Mouse (Mus musculus): Measurements from ENCODE around the gene Insl3. TPM values are rescaled to one million over a fixed set of nuclear protein-coding genes. Genes with fewer than 3 reads are reported as not detected.
A peak's percentile ranks its signal among the peaks of the same experiment; 100 is the strongest.

The Insl3 gene
- polyA plus RNA-seq (2012; ENCODE audit: insufficient read depth, insufficient read length, missing spikeins) = 5.0 and 5.1 TPM in 2 replicates

GRCm38 (mm10) chr8:71689028-71689427 lies at the start of gene Insl3:
Gene Insl3 (plus strand): TSS chr8:71689214.
- H3K4me3 ChIP-seq (ENCODE audit: insufficient read depth, low read length) = no peak within 1 kb of the TSS
- TF ChIP-seq POLR2A (IDR thresholded peaks at IDR 0.05; ENCODE audit: borderline replicate concordance, low read depth, low read length) = no peak
- TF ChIP-seq CTCF (IDR thresholded peaks at IDR 0.05; ENCODE audit: low read depth, low read length) = no peak
- no peaks in the 10 kb centered on the region; the same call in 1 of the 2 replicates for H3K4me1 ChIP-seq (ENCODE audit: control insufficient read depth, insufficient read depth, low read length)
- no peak within 1 kb of the TSS for H3K27ac ChIP-seq (ENCODE audit: insufficient read depth, low read depth, low read length)

GRCm38 (mm10) chr8:71639318-71639717 lies 49.7 kb upstream of the Insl3 start:
- Histone ChIP-seq H3K27ac (ENCODE audit: insufficient read depth, low read depth, low read length) (no peak overlapping the region), H3K4me1 (ENCODE audit: control insufficient read depth, insufficient read depth, low read length) (peaks cover 6% of the 10 kb centered on the region; the same call in 1 of the 2 replicates), H3K4me3 (ENCODE audit: insufficient read depth, low read length) (no peak overlapping the region)
- TF ChIP-seq POLR2A (IDR thresholded peaks at IDR 0.05; ENCODE audit: borderline replicate concordance, low read depth, low read length) (no peak), CTCF (IDR thresholded peaks at IDR 0.05; ENCODE audit: low read depth, low read length) (no peak)

- TF ChIP-seq POLR2A (IDR thresholded peaks at IDR 0.05; ENCODE audit: borderline replicate concordance, low read depth, low read length) (no peak), CTCF (IDR thresholded peaks at IDR 0.05; ENCODE audit: low read depth, low read length) (no peak)
- peaks cover 3% of the 10 kb centered on the region for H3K4me1 ChIP-seq (ENCODE audit: control insufficient read depth, insufficient read depth, low read length)
- no peak overlapping the region for H3K27ac ChIP-seq (ENCODE audit: insufficient read depth, low read depth, low read length)
- H3K4me3 ChIP-seq (ENCODE audit: insufficient read depth, low read length) = no peak overlapping the region
Measured at GRCm38 (mm10) chr8:71645510-71645909, 43.5 kb upstream of the Insl3 start.

DNA sequence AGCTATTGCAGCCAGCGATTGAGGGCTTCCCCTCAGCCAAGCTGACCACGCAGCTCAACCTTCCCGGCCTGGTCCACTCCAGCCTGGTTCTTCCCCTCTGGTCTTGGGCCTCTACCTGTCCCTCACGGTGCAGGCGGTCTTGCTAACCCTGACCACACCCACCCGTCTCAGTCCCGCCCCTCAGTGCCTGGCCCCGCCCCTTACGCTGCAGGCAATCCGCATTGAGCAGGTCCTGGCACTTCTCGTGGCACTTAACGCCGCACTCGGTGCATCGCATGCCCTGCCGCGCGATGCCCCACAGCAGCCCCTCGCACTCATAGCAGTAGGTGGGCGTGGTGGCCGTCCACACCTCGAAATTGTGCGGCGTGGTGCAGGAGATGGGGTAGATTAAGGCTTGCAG lies 34.4 kb upstream of the Insl3 start:
- Histone ChIP-seq H3K4me1 (ENCODE audit: control insufficient read depth, insufficient read depth, low read length) (no peaks in the 10 kb centered on the region), H3K4me3 (ENCODE audit: insufficient read depth, low read length) (no peak overlapping the region), H3K27ac (ENCODE audit: insufficient read depth, low read depth, low read length) (no peak overlapping the region)
- TF ChIP-seq POLR2A (IDR thresholded peaks at IDR 0.05; ENCODE audit: borderline replicate concordance, low read depth, low read length) (no peak), CTCF (IDR thresholded peaks at IDR 0.05; ENCODE audit: low read depth, low read length) (no peak)

DNA sequence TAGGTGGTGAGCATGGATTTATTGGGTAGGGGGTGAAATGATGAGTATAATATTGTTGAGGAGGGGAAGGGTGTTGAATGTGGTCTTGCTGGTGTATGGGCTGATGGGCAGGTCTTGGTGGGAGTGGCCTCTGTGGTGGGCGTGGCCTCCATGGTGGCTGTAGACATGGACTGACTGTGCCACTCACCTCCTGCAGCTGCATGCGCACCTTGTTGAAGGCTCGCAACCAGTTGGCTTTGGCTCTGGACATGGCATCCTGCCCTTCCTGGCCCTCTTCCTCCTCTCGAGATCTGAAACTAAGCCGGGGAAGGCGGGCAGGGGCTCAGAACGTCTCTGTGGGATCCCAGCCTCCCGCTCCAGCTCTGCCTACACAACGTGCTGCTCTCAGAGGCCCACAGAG lies 31.2 kb upstream of the Insl3 start:
- Histone ChIP-seq H3K4me3 (ENCODE audit: insufficient read depth, low read length) (no peak overlapping the region), H3K4me1 (ENCODE audit: control insufficient read depth, insufficient read depth, low read length) (no peaks in the 10 kb centered on the region), H3K27ac (ENCODE audit: insufficient read depth, low read depth, low read length) (no peak overlapping the region)
- TF ChIP-seq POLR2A (IDR thresholded peaks at IDR 0.05; ENCODE audit: borderline replicate concordance, low read depth, low read length) (no peak), CTCF (IDR thresholded peaks at IDR 0.05; ENCODE audit: low read depth, low read length) (no peak)

- TF ChIP-seq CTCF (IDR thresholded peaks at IDR 0.05; ENCODE audit: low read depth, low read length) = no peak
- TF ChIP-seq POLR2A (IDR thresholded peaks at IDR 0.05; ENCODE audit: borderline replicate concordance, low read depth, low read length) = no peak
- no peak overlapping the region for H3K4me3 ChIP-seq (ENCODE audit: insufficient read depth, low read length)
- no peaks in the 10 kb centered on the region for H3K4me1 ChIP-seq (ENCODE audit: control insufficient read depth, insufficient read depth, low read length)
- no peak overlapping the region for H3K27ac ChIP-seq (ENCODE audit: insufficient read depth, low read depth, low read length)
Measured at GRCm38 (mm10) chr8:71658515-71659049, 30.4 kb upstream of the Insl3 start.

DNA sequence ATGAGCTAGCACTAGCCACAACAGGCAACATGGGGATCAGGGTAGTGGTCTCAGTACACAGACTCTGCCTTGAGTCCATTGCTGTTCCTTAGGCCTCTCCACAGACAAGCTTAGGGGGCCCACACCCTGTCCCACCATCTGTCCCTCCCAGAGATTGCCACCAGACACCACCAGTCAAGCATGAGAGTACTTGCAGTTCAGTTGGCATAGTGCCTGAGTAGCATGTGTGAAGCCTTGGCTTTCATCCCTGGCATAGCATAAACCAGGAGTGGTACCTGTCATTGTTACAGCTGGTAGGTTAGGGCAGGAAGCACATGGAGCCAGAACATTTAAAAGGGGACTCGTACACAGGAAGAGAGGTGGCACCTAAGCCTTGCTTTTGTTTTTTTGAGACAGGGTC lies 29.3 kb upstream of the Insl3 start:
- no peaks in the 10 kb centered on the region for H3K4me1 ChIP-seq (ENCODE audit: control insufficient read depth, insufficient read depth, low read length)

DNA sequence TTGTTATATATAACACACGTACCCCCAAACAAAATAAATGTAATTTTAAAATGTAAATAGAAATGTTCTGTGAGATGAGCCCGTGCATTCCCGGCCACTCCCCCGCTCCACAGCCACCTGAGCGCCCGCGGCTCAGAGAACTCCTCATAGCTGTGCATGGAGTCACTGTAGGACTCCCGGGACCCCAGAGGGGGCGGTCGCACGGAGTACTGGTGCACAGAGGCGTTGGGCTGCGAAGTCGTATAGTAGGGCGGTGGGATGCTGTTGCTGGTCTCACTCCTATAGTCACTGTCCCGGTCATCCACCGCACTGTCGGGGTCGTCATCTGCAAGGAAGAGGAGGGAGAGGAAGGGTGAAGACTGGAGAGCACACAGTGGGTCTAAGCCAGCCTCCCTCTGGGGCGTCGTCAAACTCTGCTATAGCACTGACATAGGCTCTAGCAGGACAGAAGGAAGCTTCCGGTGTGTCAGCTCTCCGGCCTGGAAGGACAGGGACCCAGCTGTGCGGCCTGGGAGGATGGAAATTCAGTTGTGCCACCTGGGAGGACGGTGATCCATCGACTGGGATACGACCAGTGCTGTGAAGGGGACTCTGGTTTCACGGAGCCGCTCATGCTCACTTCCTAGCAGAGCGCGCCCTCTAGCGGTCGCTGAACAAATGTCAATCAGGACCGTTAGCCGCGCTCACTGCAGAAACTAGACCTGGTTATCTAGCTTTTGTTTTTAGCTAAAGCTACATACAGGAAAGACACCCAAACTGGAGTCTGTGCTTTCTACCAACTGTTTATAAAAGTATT lies 28.5 kb upstream of the Insl3 start:
- no peaks in the 10 kb centered on the region for H3K4me1 ChIP-seq (ENCODE audit: control insufficient read depth, insufficient read depth, low read length)
- no peak for TF ChIP-seq POLR2A (IDR thresholded peaks at IDR 0.05; ENCODE audit: borderline replicate concordance, low read depth, low read length)
- TF ChIP-seq CTCF (IDR thresholded peaks at IDR 0.05; ENCODE audit: low read depth, low read length) = peak; percentile 84
- H3K4me3 ChIP-seq (ENCODE audit: insufficient read depth, low read length) = no peak overlapping the region
- H3K27ac ChIP-seq (ENCODE audit: insufficient read depth, low read depth, low read length) = no peak overlapping the region

More for the DNA sequence above, 29.3 kb upstream of the Insl3 start:
- TF ChIP-seq POLR2A (IDR thresholded peaks at IDR 0.05; ENCODE audit: borderline replicate concordance, low read depth, low read length) = no peak
- no peak for TF ChIP-seq CTCF (IDR thresholded peaks at IDR 0.05; ENCODE audit: low read depth, low read length)
- Histone ChIP-seq H3K4me3 (ENCODE audit: insufficient read depth, low read length) (no peak overlapping the region), H3K27ac (ENCODE audit: insufficient read depth, low read depth, low read length) (no peak overlapping the region)

- no peak for TF ChIP-seq CTCF (IDR thresholded peaks at IDR 0.05; ENCODE audit: low read depth, low read length)
- TF ChIP-seq POLR2A (IDR thresholded peaks at IDR 0.05; ENCODE audit: borderline replicate concordance, low read depth, low read length) = no peak
- H3K27ac ChIP-seq (ENCODE audit: insufficient read depth, low read depth, low read length) = no peak overlapping the region
- H3K4me3 ChIP-seq (ENCODE audit: insufficient read depth, low read length) = peak overlapping the region; percentile 47
- peaks cover 23% of the 10 kb centered on the region for H3K4me1 ChIP-seq (ENCODE audit: control insufficient read depth, insufficient read depth, low read length)
Measured at GRCm38 (mm10) chr8:71665331-71666130, 23.5 kb upstream of the Insl3 start.

Data from bone marrow macrophage, adult 2 months (primary cell).